Mouse (Mus musculus): Measurements from ENCODE around the gene Tctex1d1. TPM values are rescaled to one million over a fixed set of nuclear protein-coding genes. Genes with fewer than 3 reads are reported as not detected.

Gene Tctex1d1
- polyA plus RNA-seq, 1 experiment from 2014 or later = 4.5 TPM

- H3K4me3 ChIP-seq (replicated peaks; ENCODE audit: low read length) = no peak overlapping the region
- ATAC-seq (ENCODE audit: low FRiP score) (no peak), DNase-seq (ENCODE audit: low spot score) (no peak)
- no peaks in the 10 kb centered on the region for H3K27me3 ChIP-seq (ENCODE audit: control insufficient read depth, insufficient read depth, low read length)
- H3K27ac ChIP-seq = no peak overlapping the region
- no peaks in the 10 kb centered on the region for H3K4me1 ChIP-seq (replicated peaks; ENCODE audit: control insufficient read depth, insufficient read depth, low read length)
- WGBS = 80% methylated on average over 3 of the region's 3 CpGs
- H3K9ac ChIP-seq = no peak overlapping the region
- H3K36me3 ChIP-seq (replicated peaks; ENCODE audit: control insufficient read depth, insufficient read depth) = peaks cover 58% of the 10 kb centered on the region
- H3K4me2 ChIP-seq (replicated peaks) = no peak overlapping the region
- no peaks in the 10 kb centered on the region for H3K9me3 ChIP-seq (ENCODE audit: control insufficient read depth, low read length)
Observed at GRCm38 (mm10) chr4:102964174-102964573, 14.2 kb upstream of the Tctex1d1 start.

- Histone ChIP-seq H3K4me1 (replicated peaks; ENCODE audit: control insufficient read depth, insufficient read depth, low read length) (no peaks in the 10 kb centered on the region), H3K4me2 (replicated peaks) (no peak overlapping the region), H3K36me3 (replicated peaks; ENCODE audit: control insufficient read depth, insufficient read depth) (peaks cover 62% of the 10 kb centered on the region), H3K9ac (no peak overlapping the region), H3K27me3 (ENCODE audit: control insufficient read depth, insufficient read depth, low read length) (no peaks in the 10 kb centered on the region), H3K27ac (no peak overlapping the region), H3K4me3 (replicated peaks; ENCODE audit: low read length) (no peak overlapping the region), H3K9me3 (ENCODE audit: control insufficient read depth, low read length) (no peaks in the 10 kb centered on the region)
- WGBS = 88% methylated on average over 15 of the region's 15 CpGs
- no peak for ATAC-seq (ENCODE audit: low FRiP score)
- no peak for DNase-seq (ENCODE audit: low spot score)
Observed at GRCm38 (mm10) chr4:102967811-102968210, 10.6 kb upstream of the Tctex1d1 start.

DNA sequence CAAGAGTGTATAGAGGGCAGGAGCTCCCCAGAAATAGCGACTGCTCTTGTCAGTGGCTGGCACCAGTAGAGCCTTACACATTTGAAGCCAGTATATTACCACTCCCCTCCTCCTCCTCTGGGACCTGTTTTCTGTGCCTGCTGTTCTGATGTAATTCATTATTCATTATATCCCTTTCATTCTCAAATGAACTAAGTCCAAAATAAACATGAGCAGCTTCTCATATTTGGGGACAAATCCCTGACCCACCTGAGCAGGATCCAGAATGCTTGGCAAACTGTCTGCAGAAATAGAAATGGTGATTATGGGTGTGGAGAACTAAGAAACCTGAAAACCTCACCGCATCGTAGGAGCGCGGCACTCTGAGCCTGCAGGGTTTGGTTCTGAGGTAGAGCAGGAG is 8.8 kb upstream of the Tctex1d1 start:
- no peak overlapping the region for H3K4me3 ChIP-seq (replicated peaks; ENCODE audit: low read length)
- no peaks in the 10 kb centered on the region for H3K27me3 ChIP-seq (ENCODE audit: control insufficient read depth, insufficient read depth, low read length)
- DNase-seq (ENCODE audit: low spot score) = no peak
- 86% methylated on average over 5 of the region's 5 CpGs for WGBS
- ATAC-seq (ENCODE audit: low FRiP score) = no peak
- H3K4me1 ChIP-seq (replicated peaks; ENCODE audit: control insufficient read depth, insufficient read depth, low read length) = no peaks in the 10 kb centered on the region
- no peaks in the 10 kb centered on the region for H3K9me3 ChIP-seq (ENCODE audit: control insufficient read depth, low read length)
- H3K36me3 ChIP-seq (replicated peaks; ENCODE audit: control insufficient read depth, insufficient read depth) = peaks cover 46% of the 10 kb centered on the region
- H3K9ac ChIP-seq = no peak overlapping the region
- no peak overlapping the region for H3K27ac ChIP-seq
- no peak overlapping the region for H3K4me2 ChIP-seq (replicated peaks)

- no peaks in the 10 kb centered on the region for H3K9me3 ChIP-seq (ENCODE audit: control insufficient read depth, low read length)
- DNase-seq (ENCODE audit: low spot score) (no peak), ATAC-seq (ENCODE audit: low FRiP score) (no peak)
- H3K4me2 ChIP-seq (replicated peaks) = no peak overlapping the region
- no peak overlapping the region for H3K9ac ChIP-seq
- H3K36me3 ChIP-seq (replicated peaks; ENCODE audit: control insufficient read depth, insufficient read depth) = peaks cover 35% of the 10 kb centered on the region
- no peaks in the 10 kb centered on the region for H3K27me3 ChIP-seq (ENCODE audit: control insufficient read depth, insufficient read depth, low read length)
- no peak overlapping the region for H3K27ac ChIP-seq
- H3K4me3 ChIP-seq (replicated peaks; ENCODE audit: low read length) = no peak overlapping the region
- 77% methylated on average over 5 of the region's 5 CpGs for WGBS
- no peaks in the 10 kb centered on the region for H3K4me1 ChIP-seq (replicated peaks; ENCODE audit: control insufficient read depth, insufficient read depth, low read length)
Observed at GRCm38 (mm10) chr4:102971159-102971558, 7.2 kb upstream of the Tctex1d1 start.

DNA sequence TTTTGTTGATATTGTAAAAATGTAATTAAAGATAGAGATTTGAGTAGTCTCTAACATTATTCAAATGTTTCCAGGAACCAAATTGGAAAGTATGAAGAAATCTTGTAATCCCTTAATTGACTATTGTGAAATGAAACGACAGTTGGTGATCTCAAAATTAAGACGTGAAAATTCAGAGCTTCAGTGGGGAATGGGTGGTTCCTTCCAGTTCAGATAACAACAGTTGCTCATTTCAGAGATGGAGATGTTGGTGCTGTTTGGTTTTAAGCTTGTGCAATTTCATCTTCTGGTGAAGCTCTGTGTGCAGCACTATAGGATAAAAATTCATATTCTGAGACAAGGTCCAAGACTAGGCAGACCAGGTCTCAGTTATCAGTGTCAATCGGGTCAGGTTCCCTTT is 6.3 kb upstream of the Tctex1d1 start:
- H3K27ac ChIP-seq = no peak overlapping the region
- no peak overlapping the region for H3K4me2 ChIP-seq (replicated peaks)
- no peak overlapping the region for H3K9ac ChIP-seq
- no peaks in the 10 kb centered on the region for H3K27me3 ChIP-seq (ENCODE audit: control insufficient read depth, insufficient read depth, low read length)
- ATAC-seq (ENCODE audit: low FRiP score) = no peak
- 78% methylated on average over 3 of the region's 3 CpGs for WGBS
- no peaks in the 10 kb centered on the region for H3K9me3 ChIP-seq (ENCODE audit: control insufficient read depth, low read length)
- no peaks in the 10 kb centered on the region for H3K4me1 ChIP-seq (replicated peaks; ENCODE audit: control insufficient read depth, insufficient read depth, low read length)
- H3K36me3 ChIP-seq (replicated peaks; ENCODE audit: control insufficient read depth, insufficient read depth) = peaks cover 26% of the 10 kb centered on the region
- no peak overlapping the region for H3K4me3 ChIP-seq (replicated peaks; ENCODE audit: low read length)
- DNase-seq (ENCODE audit: low spot score) = no peak

DNA sequence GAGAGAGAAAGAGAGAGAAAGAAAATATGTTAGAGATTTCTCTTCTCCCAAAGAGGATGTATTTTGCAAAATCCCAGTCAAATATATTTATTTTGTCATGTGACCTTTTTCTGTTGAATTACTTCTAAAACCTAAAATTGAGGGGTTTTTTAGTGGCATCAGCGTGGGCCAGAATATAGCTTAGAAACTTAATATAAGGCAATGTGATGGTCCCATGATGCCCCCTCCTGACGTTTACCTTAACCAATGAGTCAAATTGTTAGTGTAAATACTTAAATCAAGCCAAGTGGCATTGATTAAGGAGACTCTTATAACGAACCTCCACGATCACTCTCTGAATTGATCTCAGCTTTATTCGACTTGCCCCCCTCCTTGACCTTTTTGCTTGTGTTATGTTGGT is 4.2 kb upstream of the Tctex1d1 start:
- no peak for ATAC-seq (ENCODE audit: low FRiP score)
- Histone ChIP-seq H3K9me3 (ENCODE audit: control insufficient read depth, low read length) (no peaks in the 10 kb centered on the region), H3K27me3 (ENCODE audit: control insufficient read depth, insufficient read depth, low read length) (no peaks in the 10 kb centered on the region), H3K4me3 (replicated peaks; ENCODE audit: low read length) (no peak overlapping the region), H3K36me3 (replicated peaks; ENCODE audit: control insufficient read depth, insufficient read depth) (peaks cover 12% of the 10 kb centered on the region), H3K4me2 (replicated peaks) (no peak overlapping the region), H3K4me1 (replicated peaks; ENCODE audit: control insufficient read depth, insufficient read depth, low read length) (peaks cover 12% of the 10 kb centered on the region), H3K9ac (no peak overlapping the region), H3K27ac (no peak overlapping the region)
- DNase-seq (ENCODE audit: low spot score) = no peak
- 66% methylated on average over 5 of the region's 5 CpGs for WGBS

DNA sequence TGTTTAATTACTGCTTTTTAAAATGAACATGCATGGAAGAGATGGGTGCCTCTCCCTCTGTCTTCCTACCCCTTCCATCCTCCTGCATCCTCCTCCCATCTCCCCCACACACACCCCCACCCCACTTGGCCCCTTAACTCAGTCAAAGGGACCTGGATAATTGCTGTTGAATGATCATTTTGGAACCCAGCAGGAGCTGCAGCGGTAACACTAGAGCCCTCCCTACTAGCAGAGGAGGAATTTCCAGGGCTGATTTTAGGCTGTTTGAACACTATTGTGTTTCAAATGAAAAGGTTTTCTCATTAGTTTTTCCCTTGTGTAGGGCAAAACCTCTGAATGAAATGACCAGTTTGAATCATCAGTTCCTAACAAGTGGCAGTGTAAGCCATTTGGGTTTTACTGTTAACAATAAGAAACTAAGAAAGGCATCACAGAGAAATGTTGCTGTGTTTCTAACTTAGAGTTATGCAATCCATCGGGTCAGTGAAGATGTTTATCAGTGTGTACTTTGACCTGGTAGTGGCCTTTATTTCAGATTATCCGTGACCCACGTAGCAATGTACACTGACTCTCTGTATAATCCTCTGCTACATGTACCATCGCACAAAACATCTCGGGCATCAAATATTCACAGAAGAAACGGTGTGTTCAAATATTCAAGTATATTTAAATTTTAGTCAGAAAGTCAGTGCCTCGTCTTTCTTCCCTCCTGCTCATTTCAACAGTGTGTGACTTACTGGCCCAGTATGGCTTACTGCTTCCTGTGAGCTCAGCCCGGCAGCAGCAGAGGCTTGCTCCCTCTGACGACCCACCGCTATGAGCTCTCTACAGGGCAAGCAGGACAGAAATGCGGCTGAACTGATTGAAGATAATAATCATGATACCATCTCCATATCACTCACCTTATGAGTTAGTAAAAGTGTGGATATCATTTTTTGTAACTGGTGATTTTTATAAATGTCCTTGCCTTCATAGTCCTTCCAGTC is 1.8 kb upstream of the Tctex1d1 start:
- H3K9ac ChIP-seq = no peak overlapping the region
- DNase-seq (ENCODE audit: low spot score) (no peak), ATAC-seq (ENCODE audit: low FRiP score) (no peak)
- H3K36me3 ChIP-seq (replicated peaks; ENCODE audit: control insufficient read depth, insufficient read depth) = no peaks in the 10 kb centered on the region
- no peak overlapping the region for H3K4me3 ChIP-seq (replicated peaks; ENCODE audit: low read length)
- WGBS = 20% methylated on average over 12 of the region's 12 CpGs
- H3K4me1 ChIP-seq (replicated peaks; ENCODE audit: control insufficient read depth, insufficient read depth, low read length) = peaks cover 13% of the 10 kb centered on the region
- H3K27me3 ChIP-seq (ENCODE audit: control insufficient read depth, insufficient read depth, low read length) = peaks cover 4% of the 10 kb centered on the region; the same call in 1 of the 2 replicates
- no peak overlapping the region for H3K4me2 ChIP-seq (replicated peaks)
- no peaks in the 10 kb centered on the region for H3K9me3 ChIP-seq (ENCODE audit: control insufficient read depth, low read length)
- no peak overlapping the region for H3K27ac ChIP-seq

DNA sequence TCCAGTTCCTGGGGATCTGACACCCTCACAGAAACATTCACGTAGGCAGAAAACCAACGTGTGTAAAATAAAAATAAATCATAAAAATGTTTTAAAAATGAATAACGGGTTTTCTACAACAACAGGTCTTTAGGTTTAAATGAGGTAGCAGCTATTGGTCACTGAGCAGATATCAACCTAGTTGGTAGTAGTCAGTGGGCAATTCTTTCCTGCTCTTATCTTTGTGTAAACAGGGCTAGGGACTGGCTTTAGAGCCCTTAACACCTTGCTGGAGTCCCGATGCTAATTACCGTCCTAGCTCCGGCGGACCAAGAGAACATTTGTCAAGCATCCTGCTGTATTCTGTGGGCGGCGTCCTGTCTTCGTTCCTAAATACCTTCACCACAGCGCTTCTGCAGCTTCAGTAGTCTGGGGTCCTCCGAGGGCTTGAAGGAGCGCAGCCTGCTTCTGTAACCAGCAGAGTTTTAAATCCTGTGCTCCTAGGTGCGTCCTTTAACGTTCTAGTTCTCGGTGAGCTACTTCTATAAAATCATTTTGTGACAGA is 556 bp upstream of the Tctex1d1 start:
- ATAC-seq (ENCODE audit: low FRiP score) = peak; percentile 24; the same call in 1 of the 2 replicates
- peak overlapping the region; percentile 67 for H3K4me2 ChIP-seq (replicated peaks)
- no peaks in the 10 kb centered on the region for H3K9me3 ChIP-seq (ENCODE audit: control insufficient read depth, low read length)

GRCm38 (mm10) chr4:102979385-102979784 is 979 bp downstream of the Tctex1d1 start:
- H3K27me3 ChIP-seq (ENCODE audit: control insufficient read depth, insufficient read depth, low read length) = peaks cover 4% of the 10 kb centered on the region; the same call in 1 of the 2 replicates
- peak overlapping the region; percentile 67 for H3K4me2 ChIP-seq (replicated peaks)
- no peaks in the 10 kb centered on the region for H3K9me3 ChIP-seq (ENCODE audit: control insufficient read depth, low read length)
- no peak for DNase-seq (ENCODE audit: low spot score)
- no peak overlapping the region for H3K27ac ChIP-seq
- H3K9ac ChIP-seq = no peak overlapping the region
- no peaks in the 10 kb centered on the region for H3K36me3 ChIP-seq (replicated peaks; ENCODE audit: control insufficient read depth, insufficient read depth)
- H3K4me1 ChIP-seq (replicated peaks; ENCODE audit: control insufficient read depth, insufficient read depth, low read length) = peaks cover 13% of the 10 kb centered on the region
- 61% methylated on average over 5 of the region's 5 CpGs for WGBS
- no peak overlapping the region for H3K4me3 ChIP-seq (replicated peaks; ENCODE audit: low read length)
- no peak for ATAC-seq (ENCODE audit: low FRiP score)

More for the DNA sequence above, 556 bp upstream of the Tctex1d1 start:
- peak overlapping the region; percentile 14 for H3K4me3 ChIP-seq (replicated peaks; ENCODE audit: low read length)
- H3K36me3 ChIP-seq (replicated peaks; ENCODE audit: control insufficient read depth, insufficient read depth) = no peaks in the 10 kb centered on the region
- peak overlapping the region; percentile 40; the same call in 1 of the 2 replicates for H3K9ac ChIP-seq
- peaks cover 4% of the 10 kb centered on the region; the same call in 1 of the 2 replicates for H3K27me3 ChIP-seq (ENCODE audit: control insufficient read depth, insufficient read depth, low read length)
- no peak for DNase-seq (ENCODE audit: low spot score)
- no peak overlapping the region for H3K27ac ChIP-seq
- peaks cover 13% of the 10 kb centered on the region for H3K4me1 ChIP-seq (replicated peaks; ENCODE audit: control insufficient read depth, insufficient read depth, low read length)
- 14% methylated on average over 16 of the region's 16 CpGs for WGBS

Data from hindbrain, embryonic 14.5 days (tissue).